Mouse (Mus musculus): ENCODE results near the gene Whrn.
A peak's percentile ranks its signal among the peaks of the same experiment; 100 is the strongest.

GRCm38 (mm10) chr4:63544494-63545230 is 48.9 kb upstream of the Whrn start, which contains the start of gene Atp6v1g1:
- TF ChIP-seq POLR2A (IDR thresholded peaks at IDR 0.05; ENCODE audit: insufficient read depth, low read depth, low read length) (peak; percentile 53; the same call in 1 of the 2 replicates), CTCF (IDR thresholded peaks at IDR 0.05; ENCODE audit: insufficient read depth, low read depth, low read length) (no peak)
